Mouse (Mus musculus) G1E (cell line): ENCODE data around the gene Lrrfip1. TPM values are rescaled to one million over a fixed set of nuclear protein-coding genes. Genes with fewer than 3 reads are reported as not detected.

ENCODE experiments used
- ATAC-seq: 2 replicates; pipeline ENCODE4 v1.8.0; 2016; ENCODE audit warnings: mild to moderate bottlenecking; ENCODE audit not compliant: insufficient number of reproducible peaks, poor library complexity, low FRiP score, severe bottlenecking; ENCODE audit errors: extremely low read depth
- DNase-seq: peaks from one replicate; pipeline ENCODE4 v3.0.0; 2012; ENCODE audit warnings: low spot score
- H3K27me3 ChIP-seq: 2 replicates; pipeline ENCODE4 v1.6.1; 2012; ENCODE audit warnings: mild to moderate bottlenecking, low read length, inconsistent platforms; ENCODE audit not compliant: insufficient read depth
- H3K36me3 ChIP-seq: replicated peaks from 2 replicates; pipeline ENCODE3; 2012; ENCODE audit warnings: mild to moderate bottlenecking, inconsistent platforms
- H3K4me1 ChIP-seq: 2 replicates; pipeline ENCODE4 v1.6.1; 2012; ENCODE audit warnings: low read depth, low read length, inconsistent platforms, mixed read lengths; ENCODE audit not compliant: insufficient read depth
- H3K4me3 ChIP-seq: 2 replicates; pipeline ENCODE4 v1.5.1; 2012; ENCODE audit warnings: low read depth, mild to moderate bottlenecking, inconsistent platforms, low read length, moderate library complexity, mixed read lengths
- H3K9me3 ChIP-seq: replicated peaks from 2 replicates; pipeline ENCODE4 v1.6.1; 2012; ENCODE audit warnings: inconsistent platforms
- CTCF ChIP-seq: IDR thresholded peaks from 2 replicates; pipeline ENCODE4 v1.5.1; 2012; ENCODE audit warnings: low read depth, low read length, inconsistent platforms, mixed read lengths
- GATA1 ChIP-seq: IDR thresholded peaks from 2 replicates; pipeline ENCODE4 v1.6.1; 2012; ENCODE audit warnings: borderline replicate concordance, low read length, inconsistent platforms, mixed read lengths
- GATA2 ChIP-seq: IDR thresholded peaks from 2 replicates; pipeline ENCODE4 v1.6.1; 2012; ENCODE audit warnings: low read depth, low read length, inconsistent platforms, borderline replicate concordance
- POLR2AphosphoS5 ChIP-seq: IDR thresholded peaks from 2 replicates; pipeline ENCODE4 v1.6.1; 2012; ENCODE audit warnings: low read depth, low read length, inconsistent platforms; ENCODE audit not compliant: insufficient replicate concordance
- TAL1 ChIP-seq: conservative IDR thresholded peaks from 2 replicates; pipeline ENCODE4 v1.6.1; 2012; ENCODE audit warnings: low read depth, low read length, inconsistent platforms, mixed read lengths
- polyA plus RNA-seq: library from polyadenylated mRNA; stranded (reverse); fragments of >175 nt; gene quantifications from 2 replicates; pipeline ENCODE4 v1.2.3, GENCODE M21; 2012
- total RNA-seq, 2 experiments: library from RNA; stranded (forward) in 1 of 2; stranded (reverse) in 1 of 2; fragments of 200-1000 nt in 1 of 2; fragments of >200 nt in 1 of 2; fragmentation: Nextera tagmentation in 1 of 2; gene quantifications; 2 replicates each; pipeline ENCODE4 v1.2.3; 2014 to 2017

Lrrfip1 gene
- total and polyA plus RNA-seq, 3 experiments: 0.22 TPM; not detected in 2

DNA sequence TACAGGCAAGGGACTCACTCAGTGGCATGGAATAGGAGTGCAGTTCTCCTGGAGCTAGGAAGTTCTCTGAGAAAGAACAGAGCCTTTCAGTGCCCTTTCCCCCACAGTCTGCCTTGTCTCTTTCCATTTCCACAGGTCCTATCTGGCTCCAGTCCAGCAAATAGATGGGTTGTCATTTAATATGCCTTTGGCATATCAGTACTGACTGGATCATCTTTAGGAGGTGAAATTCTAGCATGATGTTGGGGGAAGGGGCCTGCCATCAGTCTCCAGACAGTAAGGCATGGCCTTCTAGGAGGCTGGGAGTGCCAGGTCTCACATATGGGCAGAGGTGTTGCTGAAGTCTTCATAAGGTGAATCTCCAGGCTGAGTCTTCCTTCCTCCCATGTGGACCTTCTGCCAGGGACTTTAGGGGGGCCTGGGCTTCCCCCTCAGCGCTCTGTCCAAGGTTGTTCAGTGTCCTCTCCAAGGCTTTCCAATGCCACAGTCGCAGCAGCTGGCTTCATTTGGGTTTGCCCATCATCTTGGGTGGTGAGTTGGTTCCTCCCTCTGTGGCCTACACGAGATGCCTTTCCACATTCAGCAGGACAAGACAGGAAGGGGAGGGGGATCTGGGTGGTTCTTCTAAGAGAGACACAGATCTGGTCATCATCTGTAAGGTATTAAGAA, 3.5 kb downstream of the Lrrfip1 start:
- Histone ChIP-seq H3K9me3 (peaks cover 76% of the 10 kb centered on the region), H3K4me1 (no peaks in the 10 kb centered on the region), H3K4me3 (no peak overlapping the region), H3K36me3 (no peaks in the 10 kb centered on the region), H3K27me3 (no peaks in the 10 kb centered on the region)
- ATAC-seq: no peak
- no peak for DNase-seq
- TF ChIP-seq POLR2AphosphoS5 (no peak), CTCF (no peak), GATA1 (no peak), GATA2 (no peak), TAL1 (no peak)

DNA sequence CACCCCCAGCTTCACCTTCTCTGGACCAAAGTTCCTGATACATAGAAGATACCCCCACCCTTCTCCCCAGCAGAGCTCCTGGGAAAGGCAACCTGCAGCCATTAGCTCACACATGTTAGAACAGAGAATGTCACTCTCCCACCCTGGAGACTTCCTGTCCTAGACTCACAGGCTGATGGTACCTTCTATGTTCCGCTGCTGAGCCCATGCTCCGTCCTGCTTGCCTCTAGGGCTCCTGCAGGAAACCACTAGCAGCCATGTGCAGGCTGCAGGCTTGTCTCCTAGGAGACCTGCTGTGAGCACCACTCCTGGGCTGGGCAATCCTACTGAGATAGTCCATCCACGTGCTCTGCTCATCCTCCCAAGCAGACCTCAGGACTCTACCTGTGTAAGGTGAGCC, 4.1 kb downstream of the Lrrfip1 start:
- Histone ChIP-seq H3K36me3 (no peaks in the 10 kb centered on the region), H3K27me3 (no peaks in the 10 kb centered on the region), H3K4me3 (no peak overlapping the region), H3K4me1 (no peaks in the 10 kb centered on the region), H3K9me3 (peaks cover 70% of the 10 kb centered on the region)
- no peak for ATAC-seq
- TF ChIP-seq GATA2: no peak
- no peak for TF ChIP-seq TAL1
- TF ChIP-seq CTCF: no peak
- no peak for TF ChIP-seq GATA1
- TF ChIP-seq POLR2AphosphoS5: no peak
- DNase-seq: no peak

DNA sequence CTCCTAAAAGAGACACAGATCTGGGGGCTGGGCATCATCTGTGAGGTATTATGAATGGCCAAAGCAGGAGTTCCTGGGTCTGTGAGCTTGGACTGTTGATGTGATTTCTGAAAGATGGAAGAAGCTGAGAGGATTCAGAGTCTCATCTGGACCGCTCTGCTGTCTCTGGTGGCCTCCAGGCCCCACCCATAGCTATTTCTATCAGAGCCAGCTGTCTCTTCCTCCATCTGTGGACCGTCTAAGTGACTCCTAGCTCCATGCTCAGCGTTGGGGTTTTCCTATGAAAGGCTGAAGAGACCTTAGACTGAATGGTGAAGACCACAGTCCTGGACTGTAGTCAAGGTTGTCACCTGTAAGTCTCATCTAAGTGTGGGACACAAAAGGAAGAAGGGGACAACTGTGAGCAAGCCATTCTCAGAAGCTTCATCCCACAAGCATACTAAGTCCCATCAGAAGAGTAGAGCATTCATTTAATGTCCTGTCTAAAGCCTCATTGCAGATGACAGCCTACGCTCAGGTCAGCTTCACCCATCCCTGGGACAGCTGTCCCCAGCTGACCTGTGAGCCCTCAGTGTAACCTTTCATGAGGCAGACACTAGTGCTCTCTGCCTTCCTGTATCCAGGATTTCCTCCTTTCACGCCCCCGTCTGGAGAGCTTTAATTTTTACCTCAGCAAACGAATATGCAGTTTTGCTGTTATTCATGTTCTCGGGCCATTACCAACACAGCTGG, 5.2 kb downstream of the Lrrfip1 start:
- no peaks in the 10 kb centered on the region for H3K36me3 ChIP-seq
- H3K9me3 ChIP-seq: peaks cover 66% of the 10 kb centered on the region
- H3K4me3 ChIP-seq: no peak overlapping the region
- H3K27me3 ChIP-seq: no peaks in the 10 kb centered on the region
- TF ChIP-seq POLR2AphosphoS5 (no peak), GATA2 (no peak), GATA1 (no peak), CTCF (no peak), TAL1 (no peak)
- H3K4me1 ChIP-seq: no peaks in the 10 kb centered on the region
- ATAC-seq: no peak
- no peak for DNase-seq

DNA sequence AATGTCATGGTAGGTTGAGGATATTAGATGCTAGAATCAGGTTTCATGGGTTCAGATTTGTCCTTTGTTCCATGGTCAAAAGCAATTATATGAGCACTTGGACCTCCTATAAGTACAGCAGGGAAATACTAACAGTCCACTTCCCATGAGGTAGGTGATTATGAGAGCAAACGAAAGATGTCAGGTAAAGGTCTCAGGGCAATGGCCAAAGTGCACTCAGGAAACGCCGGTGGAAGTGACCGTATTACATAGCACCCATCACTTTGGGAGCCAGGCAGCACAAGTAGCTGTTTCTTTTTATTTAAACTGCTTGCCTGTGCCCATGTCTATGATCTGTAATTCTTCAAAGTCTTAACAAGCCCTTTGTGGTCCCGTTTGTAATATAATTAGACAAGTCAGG, 7.5 kb downstream of the Lrrfip1 start:
- H3K27me3 ChIP-seq: no peaks in the 10 kb centered on the region
- DNase-seq (no peak), ATAC-seq (no peak)
- H3K9me3 ChIP-seq: peaks cover 67% of the 10 kb centered on the region
- H3K4me1 ChIP-seq: no peaks in the 10 kb centered on the region
- TF ChIP-seq CTCF (no peak), POLR2AphosphoS5 (no peak)
- no peaks in the 10 kb centered on the region for H3K36me3 ChIP-seq
- no peak overlapping the region for H3K4me3 ChIP-seq

DNA sequence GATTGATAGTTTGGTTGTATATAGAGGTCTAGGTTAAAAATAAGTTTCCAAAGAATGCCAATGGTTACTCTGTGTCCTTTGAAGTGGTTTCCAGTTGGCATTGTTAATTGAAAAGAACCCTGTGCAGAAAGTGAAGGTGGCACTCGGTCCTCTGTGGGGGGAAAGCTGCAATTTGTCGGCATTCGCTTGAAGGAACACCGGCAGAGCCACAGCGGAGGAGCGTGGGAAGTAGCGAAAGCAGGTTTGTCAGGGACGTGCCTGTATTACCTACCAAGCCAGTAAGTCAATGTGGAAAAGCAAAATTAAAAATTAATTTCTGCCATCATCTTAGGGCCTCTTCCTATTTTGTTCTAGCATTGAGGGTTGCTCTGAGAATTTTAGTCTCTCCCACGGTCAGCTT, 8.2 kb downstream of the Lrrfip1 start:
- H3K9me3 ChIP-seq: peaks cover 65% of the 10 kb centered on the region
- no peak for TF ChIP-seq GATA2
- TF ChIP-seq CTCF: no peak
- TF ChIP-seq POLR2AphosphoS5: no peak
- TF ChIP-seq TAL1: no peak
- no peak for TF ChIP-seq GATA1
- H3K27me3 ChIP-seq: no peaks in the 10 kb centered on the region
- no peaks in the 10 kb centered on the region for H3K4me1 ChIP-seq
- H3K4me3 ChIP-seq: no peak overlapping the region
- ATAC-seq: no peak
- H3K36me3 ChIP-seq: no peaks in the 10 kb centered on the region
- no peak for DNase-seq

DNA sequence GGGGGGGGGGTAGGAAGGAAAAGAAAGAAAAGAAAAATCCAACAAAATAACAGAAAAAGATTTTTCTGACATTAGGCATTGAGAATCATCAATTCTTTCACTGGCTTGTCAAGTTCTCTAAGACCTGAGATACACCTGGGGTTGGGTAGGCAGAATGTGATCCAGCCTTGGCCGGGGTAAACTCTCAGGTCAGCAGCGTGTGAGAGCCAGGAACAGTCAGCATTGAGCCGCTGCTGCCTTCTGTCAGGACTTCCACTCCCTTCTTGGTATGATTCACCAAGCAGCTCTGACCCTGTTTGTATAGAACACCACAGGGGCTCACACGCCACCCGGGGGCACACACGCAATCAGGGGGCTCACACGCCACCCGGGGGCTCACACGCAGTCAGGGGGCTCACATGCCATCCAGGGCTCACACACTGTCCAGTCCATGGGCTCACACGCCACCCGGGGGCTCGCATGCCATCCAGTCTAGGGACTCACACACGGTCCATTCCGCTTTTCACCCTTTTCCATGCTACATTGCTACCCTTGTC, 9.7 kb downstream of the Lrrfip1 start:
- TF ChIP-seq GATA2 (no peak), GATA1 (no peak), CTCF (no peak), TAL1 (no peak), POLR2AphosphoS5 (no peak)
- H3K27me3 ChIP-seq: no peaks in the 10 kb centered on the region
- 0 out of 2 replicates have a peak overlapping the region, but pooled peaks have one; percentile 3 for H3K4me3 ChIP-seq
- H3K9me3 ChIP-seq: peaks cover 66% of the 10 kb centered on the region
- no peak for DNase-seq
- H3K4me1 ChIP-seq: no peaks in the 10 kb centered on the region
- ATAC-seq: no peak
- no peaks in the 10 kb centered on the region for H3K36me3 ChIP-seq
